Mouse (Mus musculus) brain, embryonic 14.5 days (tissue): ENCODE measurements around the gene Herpud2. TPM values are rescaled to one million over a fixed set of nuclear protein-coding genes. Genes with fewer than 3 reads are reported as not detected.
"Not testable (repeated sequence)": the region's sequence is repeated elsewhere in the genome, so short reads cannot be mapped to it uniquely, and the experiment has no call there.

Experiments used
- DNase-seq: peaks from one replicate; pipeline ENCODE4 v3.0.0-alpha.2; 2011; ENCODE audit warnings: low read depth
- CTCF ChIP-seq: fragments of 200-500 bp; IDR thresholded peaks from 2 replicates; pipeline ENCODE4 v1.5.1; 2012; ENCODE audit warnings: inconsistent platforms, mild to moderate bottlenecking, moderate library complexity, borderline replicate concordance; ENCODE audit not compliant: insufficient read depth, insufficient read length; ENCODE audit errors: extremely low read depth
- POLR2A ChIP-seq: fragments of 200-500 bp; IDR thresholded peaks from 2 replicates; pipeline ENCODE4 v1.6.1; 2012; ENCODE audit warnings: mild to moderate bottlenecking, inconsistent platforms, borderline replicate concordance; ENCODE audit not compliant: poor library complexity, insufficient read depth, insufficient read length, severe bottlenecking; ENCODE audit errors: extremely low read depth
- polyA plus RNA-seq: library from polyadenylated mRNA; depleted of rRNA; stranded (reverse); fragments of >200 nt; gene quantifications from 2 replicates; pipeline ENCODE4 v1.2.3, GENCODE M21; 2012

The Herpud2 gene
- polyA plus RNA-seq, 1 experiment = 35.8 TPM

GRCm38 (mm10) chr9:25142041-25142440 is 9.6 kb downstream of the Herpud2 start:
- no peak for DNase-seq
- TF ChIP-seq CTCF = no peak
- TF ChIP-seq POLR2A = no peak

GRCm38 (mm10) chr9:25140330-25140729 is 11.3 kb downstream of the Herpud2 start:
- DNase-seq = no peak
- TF ChIP-seq POLR2A (no peak), CTCF (no peak)

DNA sequence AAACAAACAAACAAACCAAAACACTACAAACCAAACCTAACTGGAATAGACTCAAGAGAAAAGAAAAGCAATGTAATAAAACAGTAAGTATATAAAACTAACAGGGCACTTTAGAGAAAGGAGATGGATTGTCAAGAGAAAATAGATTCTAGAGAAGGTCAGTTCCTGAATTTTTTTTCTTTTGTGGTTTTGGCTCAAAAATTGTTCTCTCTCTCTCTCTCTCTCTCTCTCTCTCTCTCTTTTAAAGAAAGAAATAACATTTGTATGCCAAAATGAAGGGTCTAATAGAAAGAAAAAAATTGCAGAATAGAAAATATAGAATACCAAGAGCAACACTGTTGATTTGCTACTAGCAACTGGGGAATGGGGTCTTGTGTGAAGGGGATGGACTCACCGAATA is 12.7 kb downstream of the Herpud2 start:
- no peak for DNase-seq
- TF ChIP-seq CTCF (no peak), POLR2A (no peak)

- no peak for TF ChIP-seq POLR2A
- no peak for TF ChIP-seq CTCF
- DNase-seq = no peak
Measured at GRCm38 (mm10) chr9:25132920-25133319, 18.7 kb downstream of the Herpud2 start.

GRCm38 (mm10) chr9:25132253-25132652 is 19.4 kb downstream of the Herpud2 start:
- no peak for TF ChIP-seq CTCF
- TF ChIP-seq POLR2A = no peak
- no peak for DNase-seq

DNA sequence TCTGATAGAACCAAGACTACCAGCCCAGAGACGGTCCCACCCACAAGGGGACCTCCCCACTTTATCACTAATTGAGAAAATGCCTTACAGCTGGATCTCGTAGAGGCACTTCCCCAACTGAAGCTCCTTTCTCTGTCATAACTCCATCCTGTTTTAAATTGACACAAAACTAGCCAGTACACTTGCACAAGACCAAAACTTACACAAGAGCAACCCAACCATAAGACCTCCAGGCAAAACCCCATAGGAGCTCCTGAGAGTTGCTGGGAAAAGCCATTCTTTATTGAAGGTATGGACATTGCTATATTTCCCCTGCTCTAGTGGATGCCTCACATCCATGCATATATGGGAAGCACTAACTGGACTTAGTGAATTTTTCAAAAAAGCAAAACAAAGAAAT is 27.6 kb downstream of the Herpud2 start:
- no peak for TF ChIP-seq POLR2A
- TF ChIP-seq CTCF = no peak
- no peak for DNase-seq

- not testable (repeated sequence) for DNase-seq
Measured at GRCm38 (mm10) chr9:25123590-25123989, 28.0 kb downstream of the Herpud2 start.

DNA sequence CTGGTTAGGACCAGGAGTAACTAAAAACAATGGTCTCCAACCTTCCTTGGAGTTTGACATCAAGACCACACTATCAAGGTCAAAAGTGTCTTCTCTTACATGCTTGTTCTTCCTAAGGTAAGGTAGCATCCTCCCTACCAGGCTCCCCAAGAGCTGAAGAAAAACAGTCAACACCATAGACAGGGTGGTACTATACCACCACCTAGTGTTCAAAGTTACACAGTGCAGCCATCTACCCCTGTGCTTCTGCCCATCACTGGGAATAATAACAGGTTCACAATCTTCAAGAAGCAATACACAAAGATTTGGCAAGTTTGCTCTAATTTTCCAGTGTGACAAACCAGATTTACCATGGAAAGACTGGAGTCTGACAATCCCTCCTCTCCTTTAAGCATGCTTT is 47.0 kb downstream of the Herpud2 start:
- DNase-seq = peak; percentile 53
- peak; percentile 72; the same call in 1 of the 2 replicates for TF ChIP-seq CTCF
- TF ChIP-seq POLR2A = no peak

GRCm38 (mm10) chr9:25102881-25103280 is 48.7 kb downstream of the Herpud2 start:
- TF ChIP-seq POLR2A (no peak), CTCF (no peak)
- DNase-seq = no peak

GRCm38 (mm10) chr9:25090853-25091252 is 60.8 kb downstream of the Herpud2 start:
- TF ChIP-seq CTCF (no peak), POLR2A (no peak)
- DNase-seq = no peak

GRCm38 (mm10) chr9:25089122-25089521 is 62.5 kb downstream of the Herpud2 start, which contains the start of gene Gm10181:
TSS of gene Gm10181 (plus strand) at chr9:25089422.
- no peak for DNase-seq

DNA sequence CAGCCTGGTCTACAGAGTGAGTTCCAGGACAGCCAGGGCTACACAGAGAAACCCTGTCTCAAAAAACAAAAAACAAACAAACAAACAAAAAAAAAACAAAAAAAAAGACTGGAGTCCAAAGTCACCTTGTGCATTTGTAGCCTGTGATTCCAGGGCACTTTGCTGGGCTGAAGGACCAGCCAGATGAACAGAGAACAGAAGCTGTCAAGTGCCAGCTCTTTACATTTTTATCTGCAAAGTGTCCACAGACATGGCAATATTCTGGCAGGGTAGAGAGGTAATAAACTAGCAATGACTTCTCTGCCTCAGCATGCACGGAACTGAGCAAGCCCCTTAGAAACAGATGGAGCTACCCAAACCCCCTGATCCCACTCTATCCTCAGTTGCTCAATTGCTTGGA is 75.1 kb downstream of the Herpud2 start:
- TF ChIP-seq POLR2A (no peak), CTCF (no peak)
- no peak for DNase-seq

More at GRCm38 (mm10) chr9:25089122-25089521, 62.5 kb downstream of the Herpud2 start, which contains the start of gene Gm10181:
- TF ChIP-seq CTCF = no peak
- TF ChIP-seq POLR2A = no peak

- no peak for TF ChIP-seq CTCF
- TF ChIP-seq POLR2A = no peak
- DNase-seq = no peak
Measured at GRCm38 (mm10) chr9:25075977-25076376, 75.6 kb downstream of the Herpud2 start.

DNA sequence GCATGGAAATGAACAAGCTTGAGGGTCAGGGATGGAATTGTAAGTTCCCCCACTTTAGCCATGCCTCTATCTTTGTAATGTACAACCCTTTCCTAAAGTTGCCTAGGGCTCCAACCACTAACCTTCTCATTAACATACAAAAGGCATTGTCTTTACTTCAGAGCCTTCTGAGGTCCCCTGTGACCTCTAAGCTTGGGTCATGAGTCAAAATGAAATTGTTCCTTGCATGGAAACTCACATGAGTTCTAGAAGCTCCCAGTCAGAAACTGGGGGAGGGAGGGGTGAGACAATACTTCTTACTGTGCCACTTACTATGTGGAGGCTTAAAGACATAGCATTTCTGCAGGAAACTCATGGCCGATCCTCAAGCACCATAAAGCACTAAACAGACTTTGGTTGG is 79.0 kb downstream of the Herpud2 start:
- no peak for DNase-seq
- TF ChIP-seq POLR2A = no peak
- no peak for TF ChIP-seq CTCF
